Mouse (Mus musculus) gastrocnemius, adult 2 months (tissue): ENCODE measurements around the gene Nr3c2. TPM values are rescaled to one million over a fixed set of nuclear protein-coding genes. Genes with fewer than 3 reads are reported as not detected.

ENCODE experiments used
- DNase-seq: peaks from one replicate; pipeline ENCODE4 v3.0.0; 2022
- H3K27ac ChIP-seq: fragments of 200-600 bp; 2 replicates; pipeline ENCODE4 v1.8.1; 2022; ENCODE audit warnings: mild to moderate bottlenecking
- H3K4me3 ChIP-seq: fragments of 200-600 bp; 2 replicates; pipeline ENCODE4 v1.8.1; 2022; ENCODE audit warnings: mild to moderate bottlenecking, moderate library complexity
- CTCF ChIP-seq: fragments of 200-600 bp; IDR thresholded peaks from 2 replicates; pipeline ENCODE4 v1.8.1; 2022; ENCODE audit warnings: antibody characterized with exemption, mild to moderate bottlenecking, moderate library complexity
- intact Hi-C: fragments of 180-260 bp; cut with DNase I; formaldehyde crosslinking; loops from one replicate; pipeline ENCODE4 v1.15.1; 2025
- long read RNA-seq, 2 experiments: library from polyadenylated mRNA; stranded (forward); transcript quantifications; one replicate each; pipeline ENCODE4 v2.0.0; 2021
- total RNA-seq, 2 experiments: library from RNA; stranded (reverse); gene quantifications; 2 replicates each; pipeline ENCODE4 v1.2.3; 2021

Nr3c2 gene
- total RNA-seq, result 10 to 100 TPM in 1 of 2 experiments, 1 to 10 TPM in 1; 6.2 to 17.0 TPM
- long read RNA-seq, experiment 1, full-length matches to known transcripts, result 5 of 12 reads
- long read RNA-seq, experiment 1, partial matches to known transcripts, result 3 of 12 reads
- long read RNA-seq, experiment 1, other reads (novel, unspliced or antisense), result 4 of 12 reads
- long read RNA-seq, experiment 2, full-length matches to known transcripts, result 4 of 9 reads
- long read RNA-seq, experiment 2, partial matches to known transcripts, result 2 of 9 reads
- long read RNA-seq, experiment 2, other reads (novel, unspliced or antisense), result 3 of 9 reads

- peak; percentile 68 for DNase-seq
- TF ChIP-seq CTCF, result peak; percentile 11; the same call in 1 of the 2 replicates
- intact Hi-C loops, result loop anchor here (5.0 kb wide), 4 partner anchors 73 to 832 kb away; no protein-coding TSS in a partner anchor
- H3K27ac ChIP-seq, result peak within 1 kb of the TSS; percentile 94
- H3K4me3 ChIP-seq, result peak within 1 kb of the TSS; percentile 79
These were observed at the start of gene Nr3c2 for GRCm38 (mm10) chr8:76899411-76900154. Nr3c2 (plus strand) TSS chr8:76899442.

DNA sequence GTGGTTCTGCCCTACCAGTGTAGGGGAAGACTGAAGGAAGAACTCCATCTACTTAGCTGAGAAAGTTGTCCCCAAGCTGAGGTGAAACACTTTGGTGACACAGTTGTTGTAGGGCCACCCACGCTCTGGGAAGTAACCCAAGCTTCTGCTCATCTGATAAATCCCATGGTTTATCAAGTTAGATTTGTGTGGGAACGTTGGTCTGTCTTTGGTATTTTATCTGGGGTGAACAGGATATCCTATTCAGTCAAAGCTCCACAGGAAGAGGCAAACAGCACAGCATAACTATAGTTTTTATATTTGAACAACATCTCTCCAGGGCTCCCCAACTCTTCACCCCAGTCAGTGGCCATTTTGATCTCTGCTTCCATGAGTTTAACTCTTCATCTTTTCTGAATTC, 40.7 kb upstream of the Nr3c2 start:
- DNase-seq, result no peak
- intact Hi-C loops, result no loop called here
- Histone ChIP-seq H3K27ac (no peak overlapping the region), H3K4me3 (no peak overlapping the region)
- no peak for TF ChIP-seq CTCF

GRCm38 (mm10) chr8:76859709-76860108, 39.5 kb upstream of the Nr3c2 start:
- no peak overlapping the region for H3K27ac ChIP-seq
- no peak for DNase-seq
- H3K4me3 ChIP-seq, result no peak overlapping the region
- intact Hi-C loops, result no loop called here
- TF ChIP-seq CTCF, result no peak

GRCm38 (mm10) chr8:76863066-76863465, 36.2 kb upstream of the Nr3c2 start:
- intact Hi-C loops, result no loop called here
- H3K27ac ChIP-seq, result no peak overlapping the region
- no peak overlapping the region for H3K4me3 ChIP-seq
- DNase-seq, result no peak
- TF ChIP-seq CTCF, result no peak

DNA sequence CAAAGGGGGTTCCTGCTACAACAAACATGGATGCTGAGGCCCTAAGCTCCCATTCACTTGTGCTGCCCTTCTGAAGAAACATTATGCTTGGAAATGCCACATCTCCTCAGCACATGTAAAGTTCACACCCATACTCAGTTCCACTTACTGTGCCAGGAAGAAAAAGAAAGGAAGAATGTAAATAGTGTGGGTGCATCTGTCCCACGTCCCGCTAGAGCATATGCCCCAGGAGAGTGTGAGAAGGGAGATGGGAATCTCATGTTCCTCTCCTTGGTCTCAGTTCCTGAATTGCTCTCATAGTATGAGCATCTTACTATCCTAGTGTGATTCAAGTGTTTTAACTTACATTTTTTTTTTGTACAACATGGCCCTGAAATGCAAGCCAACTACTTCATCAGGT, 22.4 kb upstream of the Nr3c2 start:
- Histone ChIP-seq H3K27ac (no peak overlapping the region), H3K4me3 (no peak overlapping the region)
- no peak for DNase-seq
- no peak for TF ChIP-seq CTCF
- intact Hi-C loops, result no loop called here

GRCm38 (mm10) chr8:76897050-76897449, 2.2 kb upstream of the Nr3c2 start:
- Histone ChIP-seq H3K4me3 (no peak overlapping the region), H3K27ac (no peak overlapping the region; the same call in 1 of the 2 replicates)
- no peak for TF ChIP-seq CTCF
- intact Hi-C loops, result loop anchor here (2.0 to 5.0 kb wide), 2 partner anchors 132 to 830 kb away; no protein-coding TSS in a partner anchor
- DNase-seq, result no peak

- Histone ChIP-seq H3K27ac (peak overlapping the region; percentile 94), H3K4me3 (peak overlapping the region; percentile 79)
- intact Hi-C loops, result loop anchor here (5.0 kb wide), 1 partner anchor 832 kb away; no protein-coding TSS in a partner anchor
- peak; percentile 90 for DNase-seq
- peak; percentile 31 for TF ChIP-seq CTCF
These were observed 376 bp upstream of the Nr3c2 start for GRCm38 (mm10) chr8:76898721-76899410.

GRCm38 (mm10) chr8:76900155-76901141, 1.2 kb downstream of the Nr3c2 start:
- no peak for TF ChIP-seq CTCF
- peak; percentile 74 for DNase-seq
- intact Hi-C loops, result loop anchor here (5.0 kb wide), 3 partner anchors 72 to 232 kb away; no protein-coding TSS in a partner anchor
- H3K27ac ChIP-seq, result peak overlapping the region; percentile 94
- peak overlapping the region; percentile 79 for H3K4me3 ChIP-seq

- H3K4me3 ChIP-seq, result peak overlapping the region; percentile 79
- H3K27ac ChIP-seq, result peak overlapping the region; percentile 94
- peak; percentile 99 for DNase-seq
- intact Hi-C loops, result loop anchor here (5.0 kb wide), 3 partner anchors 71 to 231 kb away; no protein-coding TSS in a partner anchor
- TF ChIP-seq CTCF, result no peak
These were observed 2.4 kb downstream of the Nr3c2 start for GRCm38 (mm10) chr8:76901430-76902204.

- peak overlapping the region; percentile 79 for H3K4me3 ChIP-seq
- DNase-seq, result no peak
- peak overlapping the region; percentile 94 for H3K27ac ChIP-seq
- TF ChIP-seq CTCF, result no peak
- intact Hi-C loops, result loop anchor here (5.0 kb wide), 3 partner anchors 70 to 230 kb away; no protein-coding TSS in a partner anchor
These were observed 3.2 kb downstream of the Nr3c2 start for GRCm38 (mm10) chr8:76902205-76903078.
